Mouse (Mus musculus) cortical plate, adult 2 months (tissue): ENCODE measurements around the gene Lpxn.

Source experiments
- CTCF ChIP-seq: fragments of 200-500 bp; IDR thresholded peaks from 2 replicates; pipeline ENCODE4 v1.5.1; 2011; ENCODE audit warnings: mild to moderate bottlenecking, control low read depth, low read length; ENCODE audit not compliant: insufficient read depth; ENCODE audit errors: extremely low read depth
- POLR2A ChIP-seq: fragments of 200-500 bp; IDR thresholded peaks from 2 replicates; pipeline ENCODE4 v1.6.1; 2011; ENCODE audit warnings: mild to moderate bottlenecking, low read length, control low read depth; ENCODE audit not compliant: insufficient read depth; ENCODE audit errors: extremely low read depth

DNA sequence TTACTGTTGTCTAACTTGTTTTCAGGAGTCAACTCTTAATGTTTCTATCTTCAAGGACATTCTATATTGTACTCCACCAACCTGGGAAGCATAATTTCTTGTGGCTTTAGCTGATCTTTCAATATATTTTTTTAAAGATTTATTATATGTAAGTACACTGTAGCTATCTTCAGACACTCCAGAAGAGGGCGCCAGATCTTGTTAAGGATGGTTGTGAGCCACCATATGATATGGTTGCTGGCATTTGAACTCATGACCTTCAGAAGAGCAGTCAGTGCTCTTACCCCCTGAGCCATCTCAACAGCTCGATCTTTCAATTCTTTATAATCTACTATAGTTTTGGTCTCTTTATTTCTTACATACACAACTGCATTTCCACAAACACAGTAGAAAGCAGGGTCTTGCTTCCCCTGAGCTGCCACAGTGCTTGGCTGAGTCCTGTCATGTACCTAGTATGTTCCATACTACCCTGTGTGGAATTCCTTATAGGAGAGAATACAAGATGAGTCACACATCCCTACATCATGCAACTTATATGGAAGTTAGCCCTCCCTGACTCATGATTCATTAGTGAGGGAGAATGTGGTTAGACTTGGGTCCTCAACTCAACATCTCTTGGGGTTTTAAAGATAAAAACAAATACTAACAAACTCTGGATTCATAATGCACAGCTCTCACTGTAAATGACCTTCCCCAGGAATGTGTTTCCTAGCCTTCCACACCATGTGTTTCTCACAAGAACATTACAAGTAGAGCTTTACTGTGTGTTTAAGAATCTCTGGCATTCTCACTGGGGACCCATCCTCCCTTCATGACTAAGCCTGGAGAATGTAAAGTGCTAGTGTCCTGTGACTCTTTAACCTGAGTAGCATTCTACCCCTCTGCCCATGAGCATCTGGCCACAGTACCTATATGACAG, 33.5 kb upstream of the Lpxn start:
- TF ChIP-seq CTCF (no peak), POLR2A (no peak)
